ENCODE assay signal across 8 mouse cellular contexts in the genomic region with DNA sequence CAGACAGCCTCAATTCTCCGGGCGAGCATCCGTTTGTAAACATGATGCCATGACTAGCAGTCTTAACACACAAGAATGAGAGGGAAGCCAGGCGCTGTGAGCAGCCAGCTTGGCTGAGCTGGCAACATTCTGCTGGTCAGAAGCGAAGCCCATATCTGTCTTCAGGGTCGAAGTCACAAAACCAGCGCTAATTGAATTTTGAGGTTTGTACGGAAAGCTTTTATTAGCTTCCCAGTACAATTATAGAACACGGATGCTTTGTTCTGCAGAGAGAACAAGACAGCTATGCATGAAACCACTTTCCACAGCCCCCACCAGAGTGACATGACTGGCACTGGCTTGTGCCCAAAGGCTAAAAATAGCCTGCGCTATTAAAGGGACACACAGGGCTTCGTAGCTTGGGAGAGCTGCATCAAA.
DNase-seq lines count a peak whose midpoint lies in the region.

No protein-coding gene starts in this region.

- peak; percentile 22 for DNase-seq in urinary bladder, postnatal 14 days (ENCODE audit: low spot score)
- DNase-seq in urinary bladder, postnatal 4 days (ENCODE audit: low spot score in 2 of 2): no peak
- peak; percentile 49 to 56 for DNase-seq in frontal cortex, postnatal 14 days (ENCODE audit: low spot score in 2 of 2)
- peak; percentile 79 for DNase-seq in layer of hippocampus, adult 11-12 months (ENCODE audit: low spot score)
- DNase-seq in right cerebral cortex, adult 18-20 months: peak; percentile 58
- DNase-seq in lung, adult 18-20 months: no peak
- no peak for DNase-seq in thymus, postnatal 36 days
- DNase-seq in c-Kit-positive CD71-positive TER-119-positive erythroid progenitor cells, embryonic 14.5 days (ENCODE audit: low spot score): no peak

Comparison
In these comparisons a context has a peak if more than half of its experiments do, and no peak if none do; other contexts are left out.
1. DNase-seq: peak in urinary bladder, postnatal 14 days (single experiment), frontal cortex, postnatal 14 days (2 of 2), layer of hippocampus, adult 11-12 months (single experiment) and right cerebral cortex, adult 18-20 months (single experiment); none in urinary bladder, postnatal 4 days (0 of 2), lung, adult 18-20 months (0 of 2), thymus, postnatal 36 days (0 of 2) and c-Kit-positive CD71-positive TER-119-positive erythroid progenitor cells, embryonic 14.5 days (single experiment).